Mouse (Mus musculus): ENCODE measurements around the gene Rpl18. TPM values are rescaled to one million over a fixed set of nuclear protein-coding genes. Genes with fewer than 3 reads are reported as not detected.

The Rpl18 gene
- polyA plus RNA-seq, 1 experiment from 2014 or later: 540 TPM

- no peak overlapping the region for H3K4me2 ChIP-seq
- H3K27me3 ChIP-seq: no peaks in the 10 kb centered on the region
- WGBS: 82% methylated on average over 4 of the region's 4 CpGs
- H3K36me3 ChIP-seq: peaks cover 33% of the 10 kb centered on the region
- H3K4me1 ChIP-seq (replicated peaks): peaks cover 14% of the 10 kb centered on the region
- no peaks in the 10 kb centered on the region for H3K9me3 ChIP-seq (replicated peaks)
- H3K9ac ChIP-seq: no peak overlapping the region
- ATAC-seq (replicated peaks; ENCODE audit: insufficient number of reproducible peaks, insufficient read depth, low FRiP score, low read depth): no peak
- H3K4me3 ChIP-seq: no peak overlapping the region
- H3K27ac ChIP-seq: no peak overlapping the region
Observed at GRCm38 (mm10) chr7:45723301-45723700, 8.0 kb downstream of the Rpl18 start.

DNA sequence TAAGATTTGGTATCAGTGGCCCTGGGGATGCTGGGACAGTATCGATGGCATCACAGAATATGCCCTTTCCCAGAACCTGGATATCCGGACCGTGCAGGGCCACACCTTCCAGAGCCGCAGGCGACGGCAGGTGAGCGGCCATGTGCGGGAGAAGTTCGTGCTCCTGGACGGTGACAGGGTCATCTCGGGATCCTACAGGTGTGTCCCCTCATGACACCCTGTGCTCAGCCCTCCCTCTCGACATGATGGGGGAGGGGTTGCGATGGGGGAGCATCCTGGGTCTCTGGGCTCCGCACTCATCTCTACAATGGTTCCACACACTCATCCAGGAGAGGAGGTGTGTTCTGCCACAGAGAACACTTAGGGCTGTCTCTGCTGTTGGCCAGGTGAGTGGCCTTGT lies 8.5 kb downstream of the Rpl18 start:
- H3K4me3 ChIP-seq: no peak overlapping the region
- no peaks in the 10 kb centered on the region for H3K9me3 ChIP-seq (replicated peaks)
- 90% methylated on average over 14 of the region's 14 CpGs for WGBS
- no peak overlapping the region for H3K9ac ChIP-seq
- H3K4me1 ChIP-seq (replicated peaks): peaks cover 12% of the 10 kb centered on the region
- no peak overlapping the region for H3K4me2 ChIP-seq
- ATAC-seq (replicated peaks; ENCODE audit: insufficient number of reproducible peaks, insufficient read depth, low FRiP score, low read depth): no peak
- H3K27me3 ChIP-seq: no peaks in the 10 kb centered on the region
- H3K27ac ChIP-seq: no peak overlapping the region
- H3K36me3 ChIP-seq: peaks cover 33% of the 10 kb centered on the region

DNA sequence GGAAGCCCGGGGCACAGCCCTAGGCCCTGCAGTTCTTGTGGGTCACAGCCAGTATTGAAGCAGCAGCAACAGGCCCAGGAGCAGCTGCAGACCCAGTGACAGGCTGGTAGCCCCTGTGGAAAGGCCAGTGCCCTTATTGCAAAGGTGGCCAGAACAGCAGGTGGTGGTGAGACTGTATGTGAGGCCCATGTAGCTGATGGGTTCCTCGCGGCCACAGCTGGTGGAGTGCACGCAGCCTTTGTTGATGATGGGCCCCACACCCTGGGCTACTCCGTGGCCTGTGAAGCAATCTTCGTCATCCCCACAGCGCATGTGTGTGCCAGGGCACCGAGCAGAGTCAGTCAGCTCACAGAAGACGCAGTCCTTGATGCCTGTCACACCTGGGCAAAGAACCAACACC lies 9.9 kb downstream of the Rpl18 start:
- Histone ChIP-seq H3K36me3 (peaks cover 27% of the 10 kb centered on the region), H3K4me3 (no peak overlapping the region), H3K9ac (no peak overlapping the region), H3K27ac (no peak overlapping the region), H3K4me1 (replicated peaks) (no peaks in the 10 kb centered on the region), H3K9me3 (replicated peaks) (no peaks in the 10 kb centered on the region), H3K27me3 (no peaks in the 10 kb centered on the region), H3K4me2 (no peak overlapping the region)
- WGBS: 84% methylated on average over 9 of the region's 9 CpGs
- no peak for ATAC-seq (replicated peaks; ENCODE audit: insufficient number of reproducible peaks, insufficient read depth, low FRiP score, low read depth)

- Histone ChIP-seq H3K36me3 (peaks cover 21% of the 10 kb centered on the region), H3K9ac (no peak within 1 kb of the TSS), H3K9me3 (replicated peaks) (no peaks in the 10 kb centered on the region), H3K27me3 (no peaks in the 10 kb centered on the region), H3K4me2 (no peak within 1 kb of the TSS), H3K27ac (no peak within 1 kb of the TSS), H3K4me1 (replicated peaks) (0 out of 2 replicates have a peak, but pooled peaks cover 1% of the 10 kb centered on the region), H3K4me3 (no peak within 1 kb of the TSS)
- ATAC-seq (replicated peaks; ENCODE audit: insufficient number of reproducible peaks, insufficient read depth, low FRiP score, low read depth): no peak
- 94% methylated on average over 11 of the region's 11 CpGs for WGBS
Observed at GRCm38 (mm10) chr7:45725713-45726112, 10.5 kb downstream of the Rpl18 start, which contains the start of gene Spaca4. Gene Spaca4, minus strand, starts transcription at chr7:45725813.

- 86% methylated on average over 10 of the region's 10 CpGs for WGBS
- no peaks in the 10 kb centered on the region for H3K27me3 ChIP-seq
- no peak overlapping the region for H3K4me3 ChIP-seq
- no peak overlapping the region for H3K9ac ChIP-seq
- no peak overlapping the region for H3K4me2 ChIP-seq
- ATAC-seq (replicated peaks; ENCODE audit: insufficient number of reproducible peaks, insufficient read depth, low FRiP score, low read depth): no peak
- no peak overlapping the region for H3K27ac ChIP-seq
- H3K4me1 ChIP-seq (replicated peaks): 0 out of 2 replicates have a peak, but pooled peaks cover 7% of the 10 kb centered on the region
- H3K36me3 ChIP-seq: peaks cover 15% of the 10 kb centered on the region; the same call in 1 of the 2 replicates
- no peaks in the 10 kb centered on the region for H3K9me3 ChIP-seq (replicated peaks)
Observed at GRCm38 (mm10) chr7:45726419-45726818, 11.2 kb downstream of the Rpl18 start.

- Histone ChIP-seq H3K9ac (no peak overlapping the region), H3K9me3 (replicated peaks) (no peaks in the 10 kb centered on the region), H3K27me3 (no peaks in the 10 kb centered on the region), H3K36me3 (peaks cover 15% of the 10 kb centered on the region; the same call in 1 of the 2 replicates), H3K4me1 (replicated peaks) (0 out of 2 replicates have a peak, but pooled peaks cover 7% of the 10 kb centered on the region), H3K4me2 (no peak overlapping the region), H3K27ac (no peak overlapping the region), H3K4me3 (no peak overlapping the region)
- no peak for ATAC-seq (replicated peaks; ENCODE audit: insufficient number of reproducible peaks, insufficient read depth, low FRiP score, low read depth)
- 79% methylated on average over 3 of the region's 3 CpGs for WGBS
Observed at GRCm38 (mm10) chr7:45727625-45728024, 12.4 kb downstream of the Rpl18 start.

- Histone ChIP-seq H3K36me3 (0 out of 2 replicates have a peak, but pooled peaks cover 3% of the 10 kb centered on the region), H3K4me3 (no peak overlapping the region), H3K4me2 (no peak overlapping the region), H3K27ac (no peak overlapping the region), H3K9me3 (replicated peaks) (no peaks in the 10 kb centered on the region), H3K4me1 (replicated peaks) (0 out of 2 replicates have a peak, but pooled peaks cover 7% of the 10 kb centered on the region), H3K9ac (no peak overlapping the region), H3K27me3 (no peaks in the 10 kb centered on the region)
- ATAC-seq (replicated peaks; ENCODE audit: insufficient number of reproducible peaks, insufficient read depth, low FRiP score, low read depth): no peak
- 19% methylated on average over 16 of the region's 16 CpGs for WGBS
Observed at GRCm38 (mm10) chr7:45730727-45731431, 15.6 kb downstream of the Rpl18 start.

- Histone ChIP-seq H3K4me2 (no peak overlapping the region), H3K27me3 (no peaks in the 10 kb centered on the region), H3K27ac (no peak overlapping the region), H3K4me1 (replicated peaks) (0 out of 2 replicates have a peak, but pooled peaks cover 7% of the 10 kb centered on the region), H3K4me3 (no peak overlapping the region), H3K9ac (no peak overlapping the region), H3K36me3 (no peaks in the 10 kb centered on the region), H3K9me3 (replicated peaks) (no peaks in the 10 kb centered on the region)
- ATAC-seq (replicated peaks; ENCODE audit: insufficient number of reproducible peaks, insufficient read depth, low FRiP score, low read depth): no peak
- 75% methylated on average over 5 of the region's 5 CpGs for WGBS
Observed at GRCm38 (mm10) chr7:45733477-45733876, 18.2 kb downstream of the Rpl18 start.

DNA sequence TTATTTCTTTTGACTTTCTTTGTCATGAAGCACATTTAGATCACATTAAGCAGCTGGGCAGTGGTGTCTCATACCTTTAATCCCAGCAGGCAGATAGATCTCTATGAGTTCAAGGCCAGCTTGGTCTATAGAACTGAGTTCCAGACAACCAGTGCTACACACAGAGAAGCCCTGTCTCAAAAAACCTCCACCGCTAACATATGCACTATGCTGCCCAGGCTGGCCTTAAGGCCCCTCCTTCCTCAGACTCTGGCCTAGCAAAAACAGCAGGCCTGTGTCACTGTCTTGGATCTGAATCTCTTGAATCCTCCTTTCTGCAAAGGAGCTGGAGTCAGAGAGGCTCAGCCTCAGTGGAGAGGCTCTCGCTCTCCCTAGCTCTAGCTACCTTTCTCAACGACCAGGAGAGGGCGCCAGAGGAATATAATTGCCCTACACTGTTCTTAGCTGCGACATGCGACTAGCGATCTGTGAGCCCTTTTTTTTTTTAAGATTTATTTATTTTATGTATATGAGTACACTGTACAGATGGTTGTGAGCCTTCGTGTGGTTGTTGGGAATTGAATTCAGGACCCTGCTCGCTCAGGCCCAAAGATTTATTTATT lies 24.0 kb downstream of the Rpl18 start:
- ATAC-seq (replicated peaks; ENCODE audit: insufficient number of reproducible peaks, insufficient read depth, low FRiP score, low read depth): peak; percentile 82; the same call in 1 of the 2 replicates
- no peak overlapping the region for H3K27ac ChIP-seq

GRCm38 (mm10) chr7:45739820-45740219 lies 24.6 kb downstream of the Rpl18 start:
- Histone ChIP-seq H3K36me3 (no peaks in the 10 kb centered on the region), H3K9me3 (replicated peaks) (no peaks in the 10 kb centered on the region), H3K4me3 (no peak overlapping the region), H3K4me1 (replicated peaks) (0 out of 2 replicates have a peak, but pooled peaks cover 4% of the 10 kb centered on the region), H3K9ac (no peak overlapping the region), H3K27me3 (no peaks in the 10 kb centered on the region), H3K4me2 (no peak overlapping the region), H3K27ac (no peak overlapping the region)
- 68% methylated on average over 10 of the region's 10 CpGs for WGBS
- no peak for ATAC-seq (replicated peaks; ENCODE audit: insufficient number of reproducible peaks, insufficient read depth, low FRiP score, low read depth)

More for the DNA sequence above, 24.0 kb downstream of the Rpl18 start:
- Histone ChIP-seq H3K4me1 (replicated peaks) (0 out of 2 replicates have a peak, but pooled peaks cover 4% of the 10 kb centered on the region), H3K9ac (no peak overlapping the region), H3K36me3 (no peaks in the 10 kb centered on the region), H3K27me3 (no peaks in the 10 kb centered on the region), H3K9me3 (replicated peaks) (no peaks in the 10 kb centered on the region), H3K4me2 (no peak overlapping the region), H3K4me3 (no peak overlapping the region)
- WGBS: 8% methylated on average over 9 of the region's 9 CpGs

- no peaks in the 10 kb centered on the region for H3K9me3 ChIP-seq (replicated peaks)
- no peak for ATAC-seq (replicated peaks; ENCODE audit: insufficient number of reproducible peaks, insufficient read depth, low FRiP score, low read depth)
- no peak overlapping the region for H3K9ac ChIP-seq
- H3K4me1 ChIP-seq (replicated peaks): 0 out of 2 replicates have a peak, but pooled peaks cover 4% of the 10 kb centered on the region
- H3K27me3 ChIP-seq: no peaks in the 10 kb centered on the region
- WGBS: 75% methylated on average over 12 of the region's 12 CpGs
- H3K4me2 ChIP-seq: peak overlapping the region; percentile 53; the same call in 1 of the 2 replicates
- no peak overlapping the region for H3K4me3 ChIP-seq
- H3K36me3 ChIP-seq: no peaks in the 10 kb centered on the region
- no peak overlapping the region for H3K27ac ChIP-seq
Observed at GRCm38 (mm10) chr7:45741308-45741707, 26.1 kb downstream of the Rpl18 start.
